Mouse (Mus musculus) lung, postnatal 0 days (tissue): ENCODE data around the gene Pde3a. TPM values are rescaled to one million over a fixed set of nuclear protein-coding genes. Genes with fewer than 3 reads are reported as not detected.

Experiments
- ATAC-seq: fragments of 200-750 bp; cut with Nextera tagmentation; 2 replicates; pipeline ENCODE4 v1.8.0; 2017; ENCODE audit warnings: moderate library complexity
- DNase-seq: peaks from one replicate; pipeline ENCODE4 v3.0.0-alpha.2; 2016; ENCODE audit warnings: low spot score
- H3K27ac ChIP-seq: fragments of 300-500 bp; sonication (generic); 2 replicates; pipeline ENCODE4 v1.5.1; 2014; ENCODE audit warnings: antibody characterized with exemption, mild to moderate bottlenecking, low read length, mixed read lengths
- H3K27me3 ChIP-seq: fragments of 300-500 bp; sonication (generic); replicated peaks from 2 replicates; pipeline ENCODE4 v1.6.1; 2014; ENCODE audit warnings: low read length, mixed read lengths; ENCODE audit not compliant: insufficient read depth
- H3K36me3 ChIP-seq: fragments of 300-500 bp; sonication (generic); 2 replicates; pipeline ENCODE4 v1.6.1; 2014; ENCODE audit warnings: low read length, mixed read lengths; ENCODE audit not compliant: insufficient read depth
- H3K4me1 ChIP-seq: fragments of 300-500 bp; sonication (generic); 2 replicates; pipeline ENCODE4 v1.6.1; 2014; ENCODE audit warnings: antibody characterized with exemption, low read depth, low read length, mixed read lengths; ENCODE audit not compliant: insufficient read depth
- H3K4me2 ChIP-seq: fragments of 300-500 bp; sonication (generic); replicated peaks from 2 replicates; pipeline ENCODE4 v1.6.1; 2014; ENCODE audit warnings: low read depth, mild to moderate bottlenecking, low read length, moderate library complexity, mixed read lengths
- H3K4me3 ChIP-seq: fragments of 300-500 bp; sonication (generic); 2 replicates; pipeline ENCODE4 v1.5.1; 2014; ENCODE audit warnings: low read depth, low read length
- H3K9ac ChIP-seq: fragments of 300-500 bp; sonication (generic); replicated peaks from 2 replicates; pipeline ENCODE4 v1.6.1; 2014; ENCODE audit warnings: low read depth, mild to moderate bottlenecking
- H3K9me3 ChIP-seq: fragments of 300-500 bp; sonication (generic); 2 replicates; pipeline ENCODE4 v1.6.1; 2016; ENCODE audit warnings: low read length, mixed read lengths
- CTCF ChIP-seq: IDR thresholded peaks from 2 replicates; pipeline ENCODE4 v1.5.1; 2016; ENCODE audit warnings: antibody characterized with exemption, mild to moderate bottlenecking
- EP300 ChIP-seq: IDR thresholded peaks from 2 replicates; pipeline ENCODE4 v1.6.1; 2016; ENCODE audit warnings: antibody characterized with exemption, mild to moderate bottlenecking, control low read depth
- WGBS: fragments of 180-500 bp; shearing (Covaris S2); extraction: QIAGEN DNeasy Blood & Tissue Kit; methylation state at CpG from one replicate; pipeline ENCODE4 v1.1.7; 2014; 5-methylcytosine and 5-hydroxymethylcytosine counted together
- polyA plus RNA-seq: library from polyadenylated mRNA; unstranded; fragments of >200 nt; fragmentation: Nextera tagmentation; extraction: Ambion mirVana; gene quantifications from 2 replicates; pipeline ENCODE4 v1.2.1, GENCODE M21; 2015

Gene Pde3a
- polyA plus RNA-seq, 1 experiment from 2014 or later = 12.1 TPM

GRCm38 (mm10) chr6:141367037-141367436 lies 118.0 kb downstream of the Pde3a start:
- WGBS = 74% methylated on average over 5 of the region's 5 CpGs
- DNase-seq (no peak), ATAC-seq (no peak)
- Histone ChIP-seq H3K4me3 (no peak overlapping the region), H3K27ac (no peak overlapping the region), H3K9ac (no peak overlapping the region), H3K4me2 (no peak overlapping the region), H3K27me3 (no peaks in the 10 kb centered on the region), H3K9me3 (no peaks in the 10 kb centered on the region), H3K36me3 (no peaks in the 10 kb centered on the region), H3K4me1 (no peaks in the 10 kb centered on the region)
- TF ChIP-seq CTCF (no peak), EP300 (no peak)

GRCm38 (mm10) chr6:141372697-141373096 lies 123.6 kb downstream of the Pde3a start:
- ATAC-seq (no peak), DNase-seq (no peak)
- Histone ChIP-seq H3K9ac (no peak overlapping the region), H3K27me3 (no peaks in the 10 kb centered on the region), H3K4me1 (no peaks in the 10 kb centered on the region), H3K36me3 (no peaks in the 10 kb centered on the region), H3K4me2 (no peak overlapping the region), H3K9me3 (no peaks in the 10 kb centered on the region), H3K4me3 (no peak overlapping the region), H3K27ac (no peak overlapping the region)
- 59% methylated on average over 2 of the region's 2 CpGs for WGBS
- TF ChIP-seq EP300 = no peak
- peak; percentile 61 for TF ChIP-seq CTCF

- no peaks in the 10 kb centered on the region for H3K36me3 ChIP-seq
- no peak for TF ChIP-seq CTCF
- no peak for TF ChIP-seq EP300
- no peaks in the 10 kb centered on the region for H3K27me3 ChIP-seq
- H3K9ac ChIP-seq = no peak overlapping the region
- no peaks in the 10 kb centered on the region for H3K4me1 ChIP-seq
- no peak overlapping the region for H3K4me2 ChIP-seq
- H3K4me3 ChIP-seq = no peak overlapping the region
- WGBS = 46% methylated on average over 2 of the region's 2 CpGs
- no peak overlapping the region for H3K27ac ChIP-seq
- DNase-seq = peak; percentile 26
- ATAC-seq = no peak; the same call in 1 of the 2 replicates
- no peaks in the 10 kb centered on the region for H3K9me3 ChIP-seq
These were observed 125.5 kb downstream of the Pde3a start for GRCm38 (mm10) chr6:141374469-141375057.

- Histone ChIP-seq H3K9ac (no peak overlapping the region), H3K4me2 (no peak overlapping the region), H3K27ac (no peak overlapping the region), H3K4me3 (no peak overlapping the region), H3K4me1 (no peaks in the 10 kb centered on the region), H3K27me3 (no peaks in the 10 kb centered on the region), H3K36me3 (no peaks in the 10 kb centered on the region), H3K9me3 (no peaks in the 10 kb centered on the region)
- no peak for ATAC-seq
- 61% methylated on average over 4 of the region's 4 CpGs for WGBS
- no peak for DNase-seq
- TF ChIP-seq EP300 (no peak), CTCF (peak; percentile 47)
These were observed 126.1 kb downstream of the Pde3a start for GRCm38 (mm10) chr6:141375155-141375554.

- Histone ChIP-seq H3K4me3 (no peak overlapping the region), H3K4me1 (0 out of 2 replicates have a peak, but pooled peaks cover 6% of the 10 kb centered on the region)
These were observed 131.9 kb downstream of the Pde3a start for GRCm38 (mm10) chr6:141380927-141381326.

GRCm38 (mm10) chr6:141381473-141381872 lies 132.4 kb downstream of the Pde3a start:
- H3K9ac ChIP-seq = no peak overlapping the region
- WGBS = 17% methylated on average over 8 of the region's 8 CpGs
- no peaks in the 10 kb centered on the region for H3K36me3 ChIP-seq
- H3K4me2 ChIP-seq = peak overlapping the region; percentile 21; the same call in 1 of the 2 replicates
- no peak overlapping the region for H3K4me3 ChIP-seq
- H3K9me3 ChIP-seq = no peaks in the 10 kb centered on the region
- H3K27ac ChIP-seq = no peak overlapping the region
- 0 out of 2 replicates have a peak, but pooled peaks cover 6% of the 10 kb centered on the region for H3K4me1 ChIP-seq
- H3K27me3 ChIP-seq = no peaks in the 10 kb centered on the region
- ATAC-seq = no peak; the same call in 1 of the 2 replicates
- DNase-seq = peak; percentile 32
- TF ChIP-seq EP300 = no peak
- no peak for TF ChIP-seq CTCF

More at GRCm38 (mm10) chr6:141380927-141381326, 131.9 kb downstream of the Pde3a start:
- 25% methylated on average over 12 of the region's 12 CpGs for WGBS
- Histone ChIP-seq H3K9ac (no peak overlapping the region), H3K36me3 (no peaks in the 10 kb centered on the region), H3K4me2 (peak overlapping the region; percentile 21; the same call in 1 of the 2 replicates), H3K9me3 (no peaks in the 10 kb centered on the region), H3K27me3 (no peaks in the 10 kb centered on the region), H3K27ac (no peak overlapping the region)
- TF ChIP-seq EP300 (no peak), CTCF (no peak)
- DNase-seq (no peak), ATAC-seq (no peak)
